Mouse (Mus musculus): Measurements from ENCODE around the gene Cela1. TPM values are rescaled to one million over a fixed set of nuclear protein-coding genes. Genes with fewer than 3 reads are reported as not detected.

The Cela1 gene
- polyA plus RNA-seq, 1 experiment from 2014 or later: 2.0 TPM

- H3K4me3 ChIP-seq (ENCODE audit: low read length): no peak overlapping the region
- no peaks in the 10 kb centered on the region for H3K4me1 ChIP-seq (ENCODE audit: control insufficient read depth, insufficient read depth, low read depth, low read length)
- H3K27me3 ChIP-seq (replicated peaks; ENCODE audit: control insufficient read depth, insufficient read depth, low read length): peaks cover 9% of the 10 kb centered on the region
- H3K9me3 ChIP-seq (ENCODE audit: control insufficient read depth, low read length): no peaks in the 10 kb centered on the region
- no peak overlapping the region for H3K27ac ChIP-seq (ENCODE audit: low read depth, low read length)
- WGBS: 81% methylated on average over 14 of the region's 14 CpGs
- no peak for ATAC-seq
- H3K4me2 ChIP-seq (ENCODE audit: low read length): no peak overlapping the region
- no peak overlapping the region for H3K9ac ChIP-seq (ENCODE audit: low read depth, low read length)
- no peaks in the 10 kb centered on the region for H3K36me3 ChIP-seq (ENCODE audit: control insufficient read depth, insufficient read depth, low read length)
Measured at GRCm38 (mm10) chr15:100723505-100723904, 35.8 kb upstream of the Cela1 start.

GRCm38 (mm10) chr15:100722564-100722963, 34.8 kb upstream of the Cela1 start:
- no peak overlapping the region for H3K27ac ChIP-seq (ENCODE audit: low read depth, low read length)
- H3K27me3 ChIP-seq (replicated peaks; ENCODE audit: control insufficient read depth, insufficient read depth, low read length): peaks cover under 1% of the 10 kb centered on the region; the same call in 1 of the 2 replicates
- 85% methylated on average over 6 of the region's 6 CpGs for WGBS
- no peaks in the 10 kb centered on the region for H3K4me1 ChIP-seq (ENCODE audit: control insufficient read depth, insufficient read depth, low read depth, low read length)
- no peaks in the 10 kb centered on the region for H3K9me3 ChIP-seq (ENCODE audit: control insufficient read depth, low read length)
- ATAC-seq: no peak
- no peak overlapping the region for H3K9ac ChIP-seq (ENCODE audit: low read depth, low read length)
- H3K36me3 ChIP-seq (ENCODE audit: control insufficient read depth, insufficient read depth, low read length): no peaks in the 10 kb centered on the region
- no peak overlapping the region for H3K4me3 ChIP-seq (ENCODE audit: low read length)
- no peak overlapping the region for H3K4me2 ChIP-seq (ENCODE audit: low read length)

- Histone ChIP-seq H3K9ac (ENCODE audit: low read depth, low read length) (no peak overlapping the region), H3K4me2 (ENCODE audit: low read length) (no peak overlapping the region), H3K27me3 (replicated peaks; ENCODE audit: control insufficient read depth, insufficient read depth, low read length) (no peaks in the 10 kb centered on the region), H3K4me3 (ENCODE audit: low read length) (no peak overlapping the region), H3K36me3 (ENCODE audit: control insufficient read depth, insufficient read depth, low read length) (no peaks in the 10 kb centered on the region), H3K9me3 (ENCODE audit: control insufficient read depth, low read length) (no peaks in the 10 kb centered on the region), H3K27ac (ENCODE audit: low read depth, low read length) (no peak overlapping the region), H3K4me1 (ENCODE audit: control insufficient read depth, insufficient read depth, low read depth, low read length) (no peaks in the 10 kb centered on the region)
- WGBS: 73% methylated on average over 4 of the region's 4 CpGs
- no peak for ATAC-seq
Measured at GRCm38 (mm10) chr15:100722026-100722425, 34.3 kb upstream of the Cela1 start.

DNA sequence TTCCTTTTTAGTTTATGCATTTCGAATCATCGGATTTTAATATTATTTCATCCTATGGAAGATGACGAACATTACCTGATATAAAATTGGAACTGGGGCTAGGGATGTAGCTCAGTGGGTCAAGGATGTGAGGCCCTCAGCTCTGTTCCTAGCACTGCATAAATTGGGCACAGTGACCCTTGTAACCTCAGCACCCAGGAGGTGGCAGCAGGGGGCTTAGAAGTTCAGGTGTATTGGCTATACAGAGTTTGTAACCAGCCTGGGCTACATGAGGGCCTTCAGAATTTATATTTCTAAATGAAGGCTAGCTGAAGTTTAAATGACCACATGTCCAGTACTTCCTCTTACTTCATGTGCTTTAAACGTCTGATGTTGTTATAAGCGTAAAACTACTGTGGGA, 33.7 kb upstream of the Cela1 start:
- H3K36me3 ChIP-seq (ENCODE audit: control insufficient read depth, insufficient read depth, low read length): no peaks in the 10 kb centered on the region
- no peak overlapping the region for H3K27ac ChIP-seq (ENCODE audit: low read depth, low read length)
- H3K4me3 ChIP-seq (ENCODE audit: low read length): no peak overlapping the region
- H3K9me3 ChIP-seq (ENCODE audit: control insufficient read depth, low read length): no peaks in the 10 kb centered on the region
- H3K9ac ChIP-seq (ENCODE audit: low read depth, low read length): no peak overlapping the region
- H3K4me1 ChIP-seq (ENCODE audit: control insufficient read depth, insufficient read depth, low read depth, low read length): no peaks in the 10 kb centered on the region
- H3K4me2 ChIP-seq (ENCODE audit: low read length): no peak overlapping the region
- 87% methylated on average over 5 of the region's 5 CpGs for WGBS
- H3K27me3 ChIP-seq (replicated peaks; ENCODE audit: control insufficient read depth, insufficient read depth, low read length): no peaks in the 10 kb centered on the region
- ATAC-seq: no peak

DNA sequence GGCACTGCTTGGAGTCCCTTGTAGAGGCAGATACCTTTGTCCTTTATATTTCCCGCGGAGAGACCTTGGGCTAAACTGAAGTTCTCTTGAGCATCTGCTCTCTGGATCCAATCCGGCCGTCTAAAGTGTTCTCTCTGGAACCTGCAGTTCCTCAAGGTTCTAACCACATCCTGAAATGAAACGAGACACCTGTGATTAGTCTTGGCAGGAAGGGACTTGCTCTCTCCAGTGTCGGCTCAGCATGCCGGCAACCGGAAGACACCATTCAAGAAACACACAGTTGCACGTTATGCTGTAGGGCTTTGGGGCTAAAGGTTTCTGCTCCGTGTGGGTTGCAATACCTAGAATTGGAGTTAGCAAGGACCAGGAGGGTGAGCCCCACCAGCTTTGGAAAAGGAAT, 32.3 kb upstream of the Cela1 start:
- WGBS: 84% methylated on average over 10 of the region's 10 CpGs
- H3K4me1 ChIP-seq (ENCODE audit: control insufficient read depth, insufficient read depth, low read depth, low read length): no peaks in the 10 kb centered on the region
- no peak for ATAC-seq
- no peaks in the 10 kb centered on the region for H3K9me3 ChIP-seq (ENCODE audit: control insufficient read depth, low read length)
- H3K9ac ChIP-seq (ENCODE audit: low read depth, low read length): no peak overlapping the region
- H3K36me3 ChIP-seq (ENCODE audit: control insufficient read depth, insufficient read depth, low read length): no peaks in the 10 kb centered on the region
- no peak overlapping the region for H3K4me2 ChIP-seq (ENCODE audit: low read length)
- no peak overlapping the region for H3K4me3 ChIP-seq (ENCODE audit: low read length)
- no peaks in the 10 kb centered on the region for H3K27me3 ChIP-seq (replicated peaks; ENCODE audit: control insufficient read depth, insufficient read depth, low read length)
- H3K27ac ChIP-seq (ENCODE audit: low read depth, low read length): no peak overlapping the region

DNA sequence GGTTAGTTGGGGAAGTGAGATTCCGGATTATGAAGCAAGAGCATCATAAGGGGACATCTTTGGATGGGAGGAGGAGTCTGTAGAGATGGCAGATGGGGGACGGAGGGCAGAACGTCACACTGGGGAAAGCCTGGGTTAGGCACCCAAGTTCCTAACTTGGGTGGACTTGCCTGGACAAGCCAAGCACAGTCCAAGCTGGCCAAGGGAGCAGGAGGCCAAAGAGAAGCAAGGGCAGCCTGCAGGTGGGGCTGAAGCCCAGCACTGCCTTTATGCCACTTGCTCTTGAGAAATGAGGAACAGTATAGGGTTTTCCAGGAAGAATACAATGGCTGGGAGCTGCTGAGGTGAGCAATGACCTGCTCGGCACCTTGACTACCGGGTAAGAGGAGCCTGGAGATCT, 31.5 kb upstream of the Cela1 start:
- Histone ChIP-seq H3K4me1 (ENCODE audit: control insufficient read depth, insufficient read depth, low read depth, low read length) (no peaks in the 10 kb centered on the region), H3K9me3 (ENCODE audit: control insufficient read depth, low read length) (no peaks in the 10 kb centered on the region), H3K4me3 (ENCODE audit: low read length) (no peak overlapping the region), H3K27me3 (replicated peaks; ENCODE audit: control insufficient read depth, insufficient read depth, low read length) (no peaks in the 10 kb centered on the region), H3K36me3 (ENCODE audit: control insufficient read depth, insufficient read depth, low read length) (no peaks in the 10 kb centered on the region), H3K4me2 (ENCODE audit: low read length) (no peak overlapping the region), H3K9ac (ENCODE audit: low read depth, low read length) (no peak overlapping the region), H3K27ac (ENCODE audit: low read depth, low read length) (no peak overlapping the region)
- no peak for ATAC-seq
- WGBS: 95% methylated on average over 5 of the region's 5 CpGs

DNA sequence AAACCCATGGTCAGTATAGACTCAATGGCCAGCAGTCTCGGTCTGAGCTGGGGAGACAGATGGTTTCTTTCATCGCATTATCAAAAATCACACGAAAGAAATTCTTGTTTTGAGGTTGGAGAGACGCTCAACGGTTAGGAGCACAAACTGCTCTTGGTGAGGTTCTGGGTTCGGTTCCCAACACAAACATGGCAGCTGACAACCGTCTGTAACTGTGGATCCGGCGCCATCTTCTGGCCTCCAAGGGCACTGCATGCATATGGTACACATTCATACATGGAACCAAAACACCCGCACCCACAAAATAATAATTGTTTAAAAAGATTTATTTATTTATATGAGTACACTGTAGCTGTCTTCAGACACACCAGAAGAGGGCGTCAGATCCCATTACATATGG, 30.9 kb upstream of the Cela1 start:
- Histone ChIP-seq H3K4me2 (ENCODE audit: low read length) (no peak overlapping the region), H3K27me3 (replicated peaks; ENCODE audit: control insufficient read depth, insufficient read depth, low read length) (no peaks in the 10 kb centered on the region), H3K9me3 (ENCODE audit: control insufficient read depth, low read length) (no peaks in the 10 kb centered on the region), H3K4me1 (ENCODE audit: control insufficient read depth, insufficient read depth, low read depth, low read length) (no peaks in the 10 kb centered on the region), H3K4me3 (ENCODE audit: low read length) (no peak overlapping the region), H3K9ac (ENCODE audit: low read depth, low read length) (no peak overlapping the region), H3K36me3 (ENCODE audit: control insufficient read depth, insufficient read depth, low read length) (no peaks in the 10 kb centered on the region), H3K27ac (ENCODE audit: low read depth, low read length) (no peak overlapping the region)
- 84% methylated on average over 11 of the region's 11 CpGs for WGBS
- no peak for ATAC-seq

DNA sequence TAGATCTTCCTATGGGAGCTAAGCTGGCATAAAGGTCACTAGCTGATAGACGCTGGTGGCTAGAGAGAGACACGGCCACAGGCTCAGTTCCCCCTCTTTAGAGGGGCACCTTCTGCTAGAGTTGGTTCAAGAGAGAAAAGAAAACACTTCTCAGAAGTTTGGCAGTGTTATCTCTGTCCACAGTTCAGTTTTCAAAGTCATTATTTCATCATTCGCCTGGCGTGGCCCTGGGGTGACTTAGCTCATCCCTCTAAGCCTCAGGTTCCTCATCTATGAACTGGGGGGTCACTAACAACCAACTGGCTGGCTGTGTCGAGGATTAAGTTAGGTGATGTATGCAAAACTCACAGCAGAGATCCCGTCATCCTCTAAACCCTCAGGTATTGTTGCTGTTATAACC, 30.2 kb upstream of the Cela1 start:
- 85% methylated on average over 6 of the region's 6 CpGs for WGBS
- Histone ChIP-seq H3K9ac (ENCODE audit: low read depth, low read length) (no peak overlapping the region), H3K4me1 (ENCODE audit: control insufficient read depth, insufficient read depth, low read depth, low read length) (no peaks in the 10 kb centered on the region), H3K36me3 (ENCODE audit: control insufficient read depth, insufficient read depth, low read length) (no peaks in the 10 kb centered on the region), H3K4me2 (ENCODE audit: low read length) (no peak overlapping the region), H3K4me3 (ENCODE audit: low read length) (no peak overlapping the region), H3K27ac (ENCODE audit: low read depth, low read length) (no peak overlapping the region), H3K9me3 (ENCODE audit: control insufficient read depth, low read length) (no peaks in the 10 kb centered on the region), H3K27me3 (replicated peaks; ENCODE audit: control insufficient read depth, insufficient read depth, low read length) (no peaks in the 10 kb centered on the region)
- no peak for ATAC-seq

DNA sequence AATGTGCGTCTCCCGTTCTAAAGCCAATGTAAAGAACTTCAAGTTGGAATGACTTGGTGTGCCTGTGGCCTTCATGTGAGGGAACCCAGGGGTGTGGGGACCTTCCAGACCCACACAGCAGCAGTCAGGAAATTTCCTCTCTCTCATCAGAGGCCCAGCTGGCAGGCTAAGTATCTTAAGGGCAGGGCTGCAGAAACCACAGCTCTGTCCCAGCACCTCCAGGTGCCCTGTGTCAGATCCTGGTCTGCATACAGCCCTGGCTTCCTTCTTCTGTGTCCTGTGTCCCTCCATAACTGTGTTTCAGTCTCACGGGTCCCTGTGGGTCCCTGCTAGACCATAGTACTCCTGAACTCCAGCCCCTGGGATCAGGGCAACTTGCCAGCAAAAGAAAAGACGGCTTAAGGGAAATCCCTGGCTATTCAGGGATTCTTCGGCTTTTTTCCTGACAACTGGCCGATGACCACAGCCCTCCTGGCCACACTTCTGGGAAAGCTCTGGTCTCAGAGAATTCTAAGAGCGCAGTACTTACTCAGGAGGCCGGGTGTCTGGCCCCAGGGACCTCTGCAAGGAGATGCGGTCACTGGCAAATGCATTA, 27.8 kb upstream of the Cela1 start:
- no peaks in the 10 kb centered on the region for H3K27me3 ChIP-seq (replicated peaks; ENCODE audit: control insufficient read depth, insufficient read depth, low read length)
- no peak overlapping the region for H3K27ac ChIP-seq (ENCODE audit: low read depth, low read length)
- no peak overlapping the region for H3K4me2 ChIP-seq (ENCODE audit: low read length)
- no peaks in the 10 kb centered on the region for H3K9me3 ChIP-seq (ENCODE audit: control insufficient read depth, low read length)
- 66% methylated on average over 9 of the region's 9 CpGs for WGBS
- no peaks in the 10 kb centered on the region for H3K36me3 ChIP-seq (ENCODE audit: control insufficient read depth, insufficient read depth, low read length)
- no peak overlapping the region for H3K9ac ChIP-seq (ENCODE audit: low read depth, low read length)
- no peak for ATAC-seq
- no peak overlapping the region for H3K4me3 ChIP-seq (ENCODE audit: low read length)
- H3K4me1 ChIP-seq (ENCODE audit: control insufficient read depth, insufficient read depth, low read depth, low read length): no peaks in the 10 kb centered on the region

- Histone ChIP-seq H3K36me3 (ENCODE audit: control insufficient read depth, insufficient read depth, low read length) (no peaks in the 10 kb centered on the region), H3K9me3 (ENCODE audit: control insufficient read depth, low read length) (no peaks in the 10 kb centered on the region), H3K4me2 (ENCODE audit: low read length) (no peak overlapping the region), H3K4me3 (ENCODE audit: low read length) (no peak overlapping the region), H3K27ac (ENCODE audit: low read depth, low read length) (no peak overlapping the region), H3K4me1 (ENCODE audit: control insufficient read depth, insufficient read depth, low read depth, low read length) (no peaks in the 10 kb centered on the region), H3K27me3 (replicated peaks; ENCODE audit: control insufficient read depth, insufficient read depth, low read length) (no peaks in the 10 kb centered on the region), H3K9ac (ENCODE audit: low read depth, low read length) (no peak overlapping the region)
- ATAC-seq: no peak
- 91% methylated on average over 8 of the region's 8 CpGs for WGBS
Measured at GRCm38 (mm10) chr15:100714470-100714869, 26.7 kb upstream of the Cela1 start.
